8 mouse cellular contexts compared by ENCODE assay signal in the genomic region with DNA sequence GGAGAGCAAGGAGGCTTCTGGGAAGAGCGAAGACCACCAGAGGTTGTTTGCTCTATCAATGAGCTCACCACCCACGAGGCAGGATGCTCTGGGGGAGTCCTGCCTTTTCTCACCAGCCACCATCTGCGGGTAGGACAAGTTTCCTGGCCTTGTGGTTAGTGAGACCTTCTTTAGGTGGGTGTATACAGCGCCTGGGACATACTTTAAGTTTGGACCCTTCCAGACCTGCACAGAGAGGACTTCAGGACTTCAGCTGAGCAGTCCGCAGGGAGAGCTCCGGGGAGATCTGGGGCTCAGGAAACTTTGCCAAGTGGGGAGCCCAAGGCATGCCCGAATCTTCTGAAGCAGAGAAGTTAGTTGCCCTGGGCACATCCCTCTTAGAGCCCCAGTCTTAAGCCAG. TPM values are rescaled to one million over a fixed set of nuclear protein-coding genes. Genes with fewer than 3 reads are reported as not detected.
DNase-seq lines count a peak whose midpoint lies in the region; ATAC-seq and TF ChIP-seq lines count a peak whose summit lies in the region.

No protein-coding gene starts in this region.

- peak overlapping the region; percentile 32 for H3K4me3 ChIP-seq in lung, embryonic 14.5 days (ENCODE audit: low read depth, low read length)
- peak overlapping the region; percentile 37; the same call in 1 of the 2 replicates for H3K4me3 ChIP-seq in forebrain, embryonic 12.5 days (replicated peaks)
- peak overlapping the region; percentile 33 for H3K4me3 ChIP-seq in limb, embryonic 15.5 days
- peak overlapping the region; percentile 33 for H3K4me3 ChIP-seq in stomach, embryonic 15.5 days (replicated peaks)
- no peak overlapping the region for H3K4me3 ChIP-seq in lung, adult 2 months (replicated peaks; ENCODE audit: extremely low read depth, low read depth, low read length)

- H3K9me3 ChIP-seq in lung, embryonic 14.5 days (ENCODE audit: low read depth, low read length), result no peaks in the 10 kb centered on the region
- H3K9me3 ChIP-seq in forebrain, embryonic 12.5 days, result no peaks in the 10 kb centered on the region
- no peaks in the 10 kb centered on the region for H3K9me3 ChIP-seq in limb, embryonic 15.5 days
- no peaks in the 10 kb centered on the region for H3K9me3 ChIP-seq in stomach, embryonic 15.5 days

- H3K4me2 ChIP-seq in lung, embryonic 14.5 days, result peak overlapping the region; percentile 64
- peak overlapping the region; percentile 65 for H3K4me2 ChIP-seq in forebrain, embryonic 12.5 days
- peak overlapping the region; percentile 52 for H3K4me2 ChIP-seq in limb, embryonic 15.5 days
- peak overlapping the region; percentile 80 for H3K4me2 ChIP-seq in stomach, embryonic 15.5 days

- 22% methylated on average over 7 of the region's 7 CpGs for WGBS in lung, embryonic 14.5 days
- 30% methylated on average over 7 of the region's 7 CpGs for WGBS in forebrain, embryonic 12.5 days
- WGBS in limb, embryonic 15.5 days, result 27% methylated on average over 7 of the region's 7 CpGs
- WGBS in stomach, embryonic 15.5 days, result 23% methylated on average over 7 of the region's 7 CpGs
- WGBS in lung, adult 2 months, result 20% methylated on average over 7 of the region's 7 CpGs

- TF ChIP-seq POLR2A in lung, adult 2 months (IDR thresholded peaks at IDR 0.05; ENCODE audit: borderline replicate concordance, extremely low read depth, low read depth, low read length), result no peak

- 0 out of 2 replicates have a peak, but pooled peaks cover 10% of the 10 kb centered on the region for H3K4me1 ChIP-seq in lung, embryonic 14.5 days (ENCODE audit: insufficient read depth)
- peaks cover 15% of the 10 kb centered on the region for H3K4me1 ChIP-seq in forebrain, embryonic 12.5 days
- peaks cover 23% of the 10 kb centered on the region for H3K4me1 ChIP-seq in limb, embryonic 15.5 days
- H3K4me1 ChIP-seq in stomach, embryonic 15.5 days, result peaks cover 23% of the 10 kb centered on the region
- H3K4me1 ChIP-seq in lung, adult 2 months (ENCODE audit: control insufficient read depth, insufficient read depth, low read length), result peaks cover 6% of the 10 kb centered on the region

- H3K27me3 ChIP-seq in lung, embryonic 14.5 days (ENCODE audit: insufficient read depth, low read length), result peaks cover 34% of the 10 kb centered on the region
- peaks cover 82% of the 10 kb centered on the region for H3K27me3 ChIP-seq in forebrain, embryonic 12.5 days
- peaks cover 67% of the 10 kb centered on the region for H3K27me3 ChIP-seq in limb, embryonic 15.5 days
- peaks cover 27% of the 10 kb centered on the region for H3K27me3 ChIP-seq in stomach, embryonic 15.5 days (replicated peaks)

- H3K9ac ChIP-seq in lung, embryonic 14.5 days, result peak overlapping the region; percentile 32; the same call in 1 of the 2 replicates
- no peak overlapping the region for H3K9ac ChIP-seq in forebrain, embryonic 12.5 days
- H3K9ac ChIP-seq in limb, embryonic 15.5 days, result no peak overlapping the region
- H3K9ac ChIP-seq in stomach, embryonic 15.5 days, result peak overlapping the region; percentile 25; the same call in 1 of the 2 replicates

- no peak for TF ChIP-seq CTCF in lung, embryonic 14.5 days (IDR thresholded peaks at IDR 0.05; ENCODE audit: low read depth)
- no peak for TF ChIP-seq CTCF in lung, adult 2 months (IDR thresholded peaks at IDR 0.05; ENCODE audit: insufficient read depth, low read length)

- DNase-seq in lung, embryonic 14.5 days, result no peak
- no peak for DNase-seq in lung, postnatal 25 days (ENCODE audit: low spot score)
- DNase-seq in layer of hippocampus, adult 9-10 months (ENCODE audit: low spot score), result no peak
- no peak for DNase-seq in kidney, postnatal 10 days
- DNase-seq in lung, adult 2 months, result no peak

- no peak for ATAC-seq in lung, embryonic 14.5 days (ENCODE audit: insufficient read depth)
- no peak for ATAC-seq in forebrain, embryonic 12.5 days (ENCODE audit: low FRiP score)
- no peak for ATAC-seq in limb, embryonic 15.5 days (ENCODE audit: insufficient number of reproducible peaks, low FRiP score, low TSS enrichment, low read depth)
- no peak for ATAC-seq in stomach, embryonic 15.5 days (ENCODE audit: insufficient read depth, low FRiP score, low read depth)

- no peaks in the 10 kb centered on the region for H3K36me3 ChIP-seq in lung, embryonic 14.5 days (ENCODE audit: insufficient read depth)
- no peaks in the 10 kb centered on the region for H3K36me3 ChIP-seq in forebrain, embryonic 12.5 days (replicated peaks)
- no peaks in the 10 kb centered on the region for H3K36me3 ChIP-seq in limb, embryonic 15.5 days
- H3K36me3 ChIP-seq in stomach, embryonic 15.5 days, result no peaks in the 10 kb centered on the region

- 0 out of 2 replicates have a peak overlapping the region, but pooled peaks have one; percentile 2 for H3K27ac ChIP-seq in lung, embryonic 14.5 days (ENCODE audit: low read depth)
- no peak overlapping the region for H3K27ac ChIP-seq in forebrain, embryonic 12.5 days
- no peak overlapping the region for H3K27ac ChIP-seq in limb, embryonic 15.5 days
- H3K27ac ChIP-seq in stomach, embryonic 15.5 days, result no peak overlapping the region

RNA-seq across cellular contexts. Expression of gene Snai3, which starts 0.5 kb away (rescaled TPM):
- 0.87 and 1.3 TPM in 2 replicates for polyA plus RNA-seq in lung, embryonic 14.5 days (2014; fragmentation: Nextera tagmentation; extraction: Ambion mirVana)
- 0.15 TPM in 1 of 2 replicates, not detected in the other for polyA plus RNA-seq in forebrain, embryonic 12.5 days (2016; fragmentation: Nextera tagmentation; extraction: Ambion mirVana)
- polyA plus RNA-seq in limb, embryonic 15.5 days (2015; fragmentation: Nextera tagmentation; extraction: Ambion mirVana), result 0.84 and 3.3 TPM in 2 replicates
- polyA plus RNA-seq in stomach, embryonic 15.5 days (2015; fragmentation: Nextera tagmentation; extraction: Ambion mirVana), result 0.31 and 0.70 TPM in 2 replicates
- polyA plus RNA-seq in lung, adult 2 months (2012; rRNA removed), result 1.4 and 1.5 TPM in 2 replicates

RNA-seq across cellular contexts. Expression of gene Rnf166, which starts 15.9 kb away (rescaled TPM):
- polyA plus RNA-seq in lung, embryonic 14.5 days (2014; fragmentation: Nextera tagmentation; extraction: Ambion mirVana), result 34.7 and 37.2 TPM in 2 replicates
- polyA plus RNA-seq in forebrain, embryonic 12.5 days (2016; fragmentation: Nextera tagmentation; extraction: Ambion mirVana), result 35.1 and 35.4 TPM in 2 replicates
- polyA plus RNA-seq in limb, embryonic 15.5 days (2015; fragmentation: Nextera tagmentation; extraction: Ambion mirVana), result 49.4 and 51.0 TPM in 2 replicates
- polyA plus RNA-seq in stomach, embryonic 15.5 days (2015; fragmentation: Nextera tagmentation; extraction: Ambion mirVana), result 35.1 and 38.5 TPM in 2 replicates
- 83.8 and 93.2 TPM in 2 replicates for polyA plus RNA-seq in lung, adult 2 months (2012; rRNA removed)

RNA-seq across cellular contexts. Expression of gene Ctu2, which starts 16.0 kb away (rescaled TPM):
- 45.4 and 56.2 TPM in 2 replicates for polyA plus RNA-seq in lung, embryonic 14.5 days (2014; fragmentation: Nextera tagmentation; extraction: Ambion mirVana)
- polyA plus RNA-seq in forebrain, embryonic 12.5 days (2016; fragmentation: Nextera tagmentation; extraction: Ambion mirVana), result 79.6 and 83.2 TPM in 2 replicates
- 40.8 and 47.6 TPM in 2 replicates for polyA plus RNA-seq in limb, embryonic 15.5 days (2015; fragmentation: Nextera tagmentation; extraction: Ambion mirVana)
- 44.8 and 45.6 TPM in 2 replicates for polyA plus RNA-seq in stomach, embryonic 15.5 days (2015; fragmentation: Nextera tagmentation; extraction: Ambion mirVana)
- polyA plus RNA-seq in lung, adult 2 months (2012; rRNA removed), result 28.6 and 30.6 TPM in 2 replicates

RNA-seq across cellular contexts. Expression of gene Mvd, which starts 16.8 kb away (rescaled TPM):
- polyA plus RNA-seq in lung, embryonic 14.5 days (2014; fragmentation: Nextera tagmentation; extraction: Ambion mirVana), result 27.1 and 29.5 TPM in 2 replicates
- 39.3 and 42.6 TPM in 2 replicates for polyA plus RNA-seq in forebrain, embryonic 12.5 days (2016; fragmentation: Nextera tagmentation; extraction: Ambion mirVana)
- 36.8 and 37.3 TPM in 2 replicates for polyA plus RNA-seq in limb, embryonic 15.5 days (2015; fragmentation: Nextera tagmentation; extraction: Ambion mirVana)
- 38.7 and 43.7 TPM in 2 replicates for polyA plus RNA-seq in stomach, embryonic 15.5 days (2015; fragmentation: Nextera tagmentation; extraction: Ambion mirVana)
- polyA plus RNA-seq in lung, adult 2 months (2012; rRNA removed), result 27.4 and 31.9 TPM in 2 replicates

RNA-seq across cellular contexts. Expression of gene Cyba, which starts 27.3 kb away (rescaled TPM):
- 165 and 175 TPM in 2 replicates for polyA plus RNA-seq in lung, embryonic 14.5 days (2014; fragmentation: Nextera tagmentation; extraction: Ambion mirVana)
- 37.8 and 42.6 TPM in 2 replicates for polyA plus RNA-seq in forebrain, embryonic 12.5 days (2016; fragmentation: Nextera tagmentation; extraction: Ambion mirVana)
- 183 and 190 TPM in 2 replicates for polyA plus RNA-seq in limb, embryonic 15.5 days (2015; fragmentation: Nextera tagmentation; extraction: Ambion mirVana)
- 238 and 267 TPM in 2 replicates for polyA plus RNA-seq in stomach, embryonic 15.5 days (2015; fragmentation: Nextera tagmentation; extraction: Ambion mirVana)
- 294 and 407 TPM in 2 replicates for polyA plus RNA-seq in lung, adult 2 months (2012; rRNA removed)

Comparison
In these comparisons a context has a peak if more than half of its experiments do, and no peak if none do; other contexts are left out.
1. H3K9ac ChIP-seq: peak in lung, embryonic 14.5 days (single experiment) and stomach, embryonic 15.5 days (single experiment); none in forebrain, embryonic 12.5 days (single experiment) and limb, embryonic 15.5 days (single experiment).
2. Peak in every context shown above with its lines, with median percentiles within 50 percentile points of each other: H3K4me2 ChIP-seq.